ENCODE assay signal across 11 mouse cellular contexts in genomic region chr7:125262672-125263365, GRCm38 (mm10).
DNase-seq lines count a peak whose midpoint lies in the region; ATAC-seq lines count a peak whose summit lies in the region.
"Had no signal": no experiment of that assay in that cellular context is flagged by ENCODE, and none has a peak within 500 bp of the region (broad histone marks: within the 10 kb centered on the region; RNA-seq: fewer than 3 reads in every experiment).

No protein-coding gene starts in this region.

- no peak overlapping the region for H3K27ac ChIP-seq in neural tube, embryonic 11.5 days (ENCODE audit: low read depth, low read length)
- 0 out of 2 replicates have a peak overlapping the region, but pooled peaks have one; percentile 30 for H3K27ac ChIP-seq in hindbrain, embryonic 10.5 days
- peak overlapping the region; percentile 74 for H3K27ac ChIP-seq in midbrain, embryonic 12.5 days (replicated peaks)
- H3K27ac ChIP-seq in heart, embryonic 10.5 days, result no peak overlapping the region
- no peak overlapping the region for H3K27ac ChIP-seq in liver, embryonic 12.5 days
- H3K27ac ChIP-seq: kidney, postnatal 0 days; lung, embryonic 15.5 days had no signal

- H3K4me2 ChIP-seq in neural tube, embryonic 11.5 days (ENCODE audit: low read depth), result no peak overlapping the region
- 0 out of 2 replicates have a peak overlapping the region, but pooled peaks have one; percentile 12 for H3K4me2 ChIP-seq in midbrain, embryonic 12.5 days (replicated peaks)
- H3K4me2 ChIP-seq in liver, embryonic 12.5 days, result no peak overlapping the region
- H3K4me2 ChIP-seq: lung, embryonic 15.5 days had no signal

- H3K4me3 ChIP-seq in neural tube, embryonic 11.5 days (ENCODE audit: low read depth, low read length), result no peak overlapping the region
- H3K4me3 ChIP-seq in hindbrain, embryonic 10.5 days, result no peak overlapping the region
- H3K4me3 ChIP-seq in midbrain, embryonic 12.5 days, result no peak overlapping the region
- H3K4me3 ChIP-seq in heart, embryonic 10.5 days, result no peak overlapping the region
- no peak overlapping the region for H3K4me3 ChIP-seq in liver, embryonic 12.5 days
- H3K4me3 ChIP-seq: lung, embryonic 15.5 days; myocyte had no signal

- WGBS in neural tube, embryonic 11.5 days, result 33% methylated on average over 12 of the region's 12 CpGs
- 41% methylated on average over 12 of the region's 12 CpGs for WGBS in hindbrain, embryonic 10.5 days
- 36% methylated on average over 12 of the region's 12 CpGs for WGBS in midbrain, embryonic 12.5 days
- WGBS in heart, embryonic 10.5 days, result 73% methylated on average over 12 of the region's 12 CpGs
- 63% methylated on average over 12 of the region's 12 CpGs for WGBS in liver, embryonic 12.5 days (ENCODE audit: insufficient replicate concordance)

- DNase-seq in neural tube, embryonic 11.5 days (ENCODE audit: low spot score), result peak; percentile 52
- no peak for DNase-seq in neural tube, embryonic 10.5 days (ENCODE audit: extremely low spot score, low spot score)
- peak; percentile 73 for DNase-seq in hindbrain, embryonic 10.5 days (ENCODE audit: low spot score)
- no peak for DNase-seq in heart, embryonic 10.5 days (ENCODE audit: low spot score)
- DNase-seq in ovary, postnatal 14 days (ENCODE audit: low spot score), result no peak
- DNase-seq: right cerebral cortex, postnatal 4 days had no signal

- no peaks in the 10 kb centered on the region for H3K27me3 ChIP-seq in neural tube, embryonic 11.5 days (ENCODE audit: control insufficient read depth, insufficient read depth, low read length)
- H3K27me3 ChIP-seq in hindbrain, embryonic 10.5 days (ENCODE audit: insufficient read depth, poor library complexity, severe bottlenecking), result no peaks in the 10 kb centered on the region
- H3K27me3 ChIP-seq in midbrain, embryonic 12.5 days, result no peaks in the 10 kb centered on the region
- no peaks in the 10 kb centered on the region for H3K27me3 ChIP-seq in heart, embryonic 10.5 days (ENCODE audit: insufficient read depth, poor library complexity, severe bottlenecking)
- no peaks in the 10 kb centered on the region for H3K27me3 ChIP-seq in liver, embryonic 12.5 days (replicated peaks)
- H3K27me3 ChIP-seq: lung, embryonic 15.5 days had no signal

- no peak overlapping the region for H3K9ac ChIP-seq in neural tube, embryonic 11.5 days (ENCODE audit: low read length)
- H3K9ac ChIP-seq in midbrain, embryonic 12.5 days (replicated peaks), result no peak overlapping the region
- H3K9ac ChIP-seq in liver, embryonic 12.5 days, result no peak overlapping the region
- H3K9ac ChIP-seq: lung, embryonic 15.5 days had no signal

- ATAC-seq in neural tube, embryonic 11.5 days (ENCODE audit: insufficient read depth, low FRiP score, low TSS enrichment), result peak; percentile 90
- ATAC-seq in midbrain, embryonic 12.5 days (ENCODE audit: low FRiP score, low read depth), result peak; percentile 93
- no peak for ATAC-seq in liver, embryonic 12.5 days

- no peaks in the 10 kb centered on the region for H3K36me3 ChIP-seq in neural tube, embryonic 11.5 days (ENCODE audit: control insufficient read depth, insufficient read depth, low read length)
- H3K36me3 ChIP-seq in hindbrain, embryonic 10.5 days, result no peaks in the 10 kb centered on the region
- H3K36me3 ChIP-seq in midbrain, embryonic 12.5 days, result no peaks in the 10 kb centered on the region
- no peaks in the 10 kb centered on the region for H3K36me3 ChIP-seq in heart, embryonic 10.5 days
- H3K36me3 ChIP-seq in liver, embryonic 12.5 days, result no peaks in the 10 kb centered on the region
- H3K36me3 ChIP-seq: lung, embryonic 15.5 days had no signal

- 0 out of 2 replicates have a peak, but pooled peaks cover 6% of the 10 kb centered on the region for H3K4me1 ChIP-seq in neural tube, embryonic 11.5 days (ENCODE audit: control insufficient read depth, insufficient read depth, low read length)
- peaks cover 24% of the 10 kb centered on the region for H3K4me1 ChIP-seq in hindbrain, embryonic 10.5 days (replicated peaks)
- peaks cover 15% of the 10 kb centered on the region for H3K4me1 ChIP-seq in midbrain, embryonic 12.5 days
- H3K4me1 ChIP-seq in heart, embryonic 10.5 days, result no peaks in the 10 kb centered on the region
- no peaks in the 10 kb centered on the region for H3K4me1 ChIP-seq in liver, embryonic 12.5 days
- H3K4me1 ChIP-seq: lung, embryonic 15.5 days had no signal

- no peaks in the 10 kb centered on the region for H3K9me3 ChIP-seq in neural tube, embryonic 11.5 days (ENCODE audit: control insufficient read depth, low read length)
- H3K9me3 ChIP-seq in hindbrain, embryonic 10.5 days, result no peaks in the 10 kb centered on the region
- H3K9me3 ChIP-seq in midbrain, embryonic 12.5 days, result no peaks in the 10 kb centered on the region
- H3K9me3 ChIP-seq in heart, embryonic 10.5 days, result no peaks in the 10 kb centered on the region
- no peaks in the 10 kb centered on the region for H3K9me3 ChIP-seq in liver, embryonic 12.5 days (replicated peaks)
- H3K9me3 ChIP-seq: lung, embryonic 15.5 days had no signal

Comparison
In these comparisons a context has a peak if more than half of its experiments do, and no peak if none do; other contexts are left out.
1. DNase-seq: peak in neural tube, embryonic 11.5 days (single experiment) and hindbrain, embryonic 10.5 days (single experiment); none in neural tube, embryonic 10.5 days (single experiment), heart, embryonic 10.5 days (single experiment) and ovary, postnatal 14 days (single experiment).
2. H3K27ac ChIP-seq: peak in hindbrain, embryonic 10.5 days (single experiment) and midbrain, embryonic 12.5 days (single experiment); none in neural tube, embryonic 11.5 days (single experiment), heart, embryonic 10.5 days (single experiment) and liver, embryonic 12.5 days (single experiment).